Mouse (Mus musculus) limb, embryonic 15.5 days (tissue): ENCODE measurements around the gene Tarbp1. TPM values are rescaled to one million over a fixed set of nuclear protein-coding genes. Genes with fewer than 3 reads are reported as not detected.
"Not testable (repeated sequence)": the region's sequence is repeated elsewhere in the genome, so short reads cannot be mapped to it uniquely, and the experiment has no call there.

Experiments used
- ATAC-seq: fragments of 200-750 bp; cut with Nextera tagmentation; 2 replicates; pipeline ENCODE4 v1.8.0; 2017; ENCODE audit warnings: low read depth, moderate TSS enrichment; ENCODE audit not compliant: insufficient number of reproducible peaks, low FRiP score, low TSS enrichment
- H3K27ac ChIP-seq: fragments of 300-500 bp; sonication (generic); 2 replicates; pipeline ENCODE4 v1.5.1; 2015; ENCODE audit warnings: moderate library complexity, mild to moderate bottlenecking, inconsistent platforms
- H3K27me3 ChIP-seq: fragments of 300-500 bp; sonication (generic); 2 replicates; pipeline ENCODE4 v1.6.1; 2015; ENCODE audit warnings: inconsistent platforms
- H3K36me3 ChIP-seq: fragments of 300-500 bp; sonication (generic); 2 replicates; pipeline ENCODE4 v1.6.1; 2015; ENCODE audit warnings: inconsistent platforms
- H3K4me1 ChIP-seq: fragments of 300-500 bp; sonication (generic); 2 replicates; pipeline ENCODE4 v1.6.1; 2015; ENCODE audit warnings: inconsistent platforms
- H3K4me2 ChIP-seq: fragments of 300-500 bp; sonication (generic); 2 replicates; pipeline ENCODE4 v1.6.1; 2015; ENCODE audit warnings: mild to moderate bottlenecking, inconsistent platforms
- H3K4me3 ChIP-seq: fragments of 300-500 bp; sonication (generic); 2 replicates; pipeline ENCODE4 v1.5.1; 2015; ENCODE audit warnings: mild to moderate bottlenecking, inconsistent platforms
- H3K9ac ChIP-seq: fragments of 300-500 bp; sonication (generic); 2 replicates; pipeline ENCODE4 v1.6.1; 2015; ENCODE audit warnings: inconsistent platforms
- H3K9me3 ChIP-seq: fragments of 300-500 bp; sonication (generic); 2 replicates; pipeline ENCODE4 v1.6.1; 2016; ENCODE audit warnings: inconsistent platforms
- WGBS: fragments of 180-500 bp; shearing (Covaris S2); methylation state at CpG from one replicate; pipeline ENCODE4 v1.1.7; 2015; 5-methylcytosine and 5-hydroxymethylcytosine counted together
- polyA plus RNA-seq: library from polyadenylated mRNA; unstranded; fragments of >200 nt; fragmentation: Nextera tagmentation; extraction: Ambion mirVana; gene quantifications from 2 replicates; pipeline ENCODE4 v1.2.1, GENCODE M21; 2015

Tarbp1 gene
- polyA plus RNA-seq, 1 experiment from 2014 or later: 2.5 TPM

DNA sequence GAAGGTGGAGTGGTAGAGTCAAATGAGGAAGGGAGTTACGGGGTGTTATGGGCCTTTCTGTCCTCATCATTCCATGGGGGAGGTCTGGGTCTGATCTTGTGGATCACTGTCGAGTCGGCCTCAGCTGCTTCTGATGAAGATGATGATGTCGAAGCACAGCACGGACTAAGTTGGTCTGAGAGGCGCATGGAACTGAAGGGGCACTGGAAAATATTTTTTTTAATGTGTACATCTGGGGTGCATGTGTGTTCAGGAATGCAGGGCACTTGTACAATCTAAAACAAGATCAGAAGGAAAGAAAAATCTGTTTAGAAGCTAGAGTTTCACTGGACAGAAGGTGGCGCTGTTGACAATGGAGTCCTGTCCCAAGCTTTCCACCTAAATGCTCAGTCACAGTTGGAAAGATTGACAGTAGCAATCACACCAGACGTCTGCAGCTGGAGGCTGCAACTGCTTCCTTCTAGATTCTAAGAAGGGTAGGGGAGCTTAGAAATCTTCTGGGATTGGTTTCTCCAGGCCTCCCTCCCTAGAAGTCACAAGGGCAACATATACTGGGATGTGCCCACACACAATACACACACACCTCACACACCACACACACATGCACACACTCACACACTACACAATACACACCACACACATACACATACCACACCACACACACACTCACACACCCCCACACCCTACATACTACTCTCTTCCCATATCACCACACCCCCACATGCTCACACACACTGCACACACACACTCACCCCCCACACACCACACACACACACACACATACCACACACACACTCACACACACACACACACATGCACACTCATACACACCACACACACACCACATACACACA, 6.9 kb upstream of the Tarbp1 start:
- no peak overlapping the region for H3K4me2 ChIP-seq
- H3K4me3 ChIP-seq: no peak overlapping the region
- no peak overlapping the region for H3K9ac ChIP-seq
- H3K27me3 ChIP-seq: peaks cover 6% of the 10 kb centered on the region; the same call in 1 of the 2 replicates
- ATAC-seq: no peak
- H3K4me1 ChIP-seq: peaks cover 3% of the 10 kb centered on the region; the same call in 1 of the 2 replicates
- WGBS: 25% methylated on average over 8 of the region's 8 CpGs
- H3K9me3 ChIP-seq: no peaks in the 10 kb centered on the region
- H3K36me3 ChIP-seq: no peaks in the 10 kb centered on the region
- H3K27ac ChIP-seq: 0 out of 2 replicates have a peak overlapping the region, but pooled peaks have one; percentile 24

DNA sequence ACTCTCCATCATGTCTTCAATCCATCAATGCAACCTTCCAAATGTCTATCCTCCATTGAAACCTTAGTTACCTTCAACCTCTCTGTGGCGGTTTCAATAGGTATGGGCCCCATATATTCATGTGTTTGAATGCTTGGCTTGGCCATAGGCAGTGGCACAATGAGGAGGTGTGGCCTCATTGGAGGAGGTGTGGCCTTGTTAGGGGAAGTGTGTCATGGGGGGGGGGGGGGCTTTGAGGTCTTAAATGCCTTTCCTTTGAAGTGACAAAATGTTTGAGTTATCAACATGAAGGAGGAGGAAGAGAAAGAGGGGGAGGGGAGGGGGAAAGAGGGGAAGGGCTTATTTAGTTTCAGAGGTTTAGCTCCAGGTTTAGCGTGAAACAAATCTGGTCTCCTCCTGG, 5.5 kb upstream of the Tarbp1 start:
- WGBS: 73% methylated on average over 2 of the region's 2 CpGs

DNA sequence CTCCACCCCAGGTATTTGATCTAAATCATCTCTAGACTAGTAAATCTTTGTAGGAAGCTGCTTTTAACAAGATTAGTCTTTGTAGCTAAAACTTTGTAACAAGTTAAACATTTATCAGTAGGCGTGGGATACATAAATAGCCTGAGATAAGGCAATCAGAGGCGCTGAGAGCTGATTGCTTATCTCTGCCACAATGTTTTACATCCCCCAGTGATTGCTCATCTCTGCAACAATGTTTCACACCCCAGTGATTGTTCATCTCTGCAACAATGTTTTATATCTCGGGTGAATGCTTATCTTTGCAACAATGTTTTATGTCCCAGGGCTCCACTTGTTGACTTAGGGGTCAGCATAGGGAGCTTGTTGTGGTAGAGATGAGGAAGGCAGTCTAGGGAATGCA, 3.8 kb upstream of the Tarbp1 start:
- Histone ChIP-seq H3K27ac (no peak overlapping the region), H3K9ac (no peak overlapping the region), H3K4me1 (peaks cover 13% of the 10 kb centered on the region), H3K36me3 (no peaks in the 10 kb centered on the region), H3K4me3 (no peak overlapping the region), H3K4me2 (no peak overlapping the region), H3K27me3 (peaks cover 9% of the 10 kb centered on the region; the same call in 1 of the 2 replicates), H3K9me3 (no peaks in the 10 kb centered on the region)
- WGBS: 65% methylated on average over 3 of the region's 3 CpGs
- ATAC-seq: no peak

More for the DNA sequence above, 5.5 kb upstream of the Tarbp1 start:
- no peaks in the 10 kb centered on the region for H3K36me3 ChIP-seq
- no peak overlapping the region for H3K9ac ChIP-seq
- peaks cover 3% of the 10 kb centered on the region; the same call in 1 of the 2 replicates for H3K4me1 ChIP-seq
- H3K4me2 ChIP-seq: no peak overlapping the region
- H3K27ac ChIP-seq: no peak overlapping the region
- H3K9me3 ChIP-seq: no peaks in the 10 kb centered on the region
- H3K27me3 ChIP-seq: peaks cover 9% of the 10 kb centered on the region; the same call in 1 of the 2 replicates
- ATAC-seq: no peak
- no peak overlapping the region for H3K4me3 ChIP-seq

DNA sequence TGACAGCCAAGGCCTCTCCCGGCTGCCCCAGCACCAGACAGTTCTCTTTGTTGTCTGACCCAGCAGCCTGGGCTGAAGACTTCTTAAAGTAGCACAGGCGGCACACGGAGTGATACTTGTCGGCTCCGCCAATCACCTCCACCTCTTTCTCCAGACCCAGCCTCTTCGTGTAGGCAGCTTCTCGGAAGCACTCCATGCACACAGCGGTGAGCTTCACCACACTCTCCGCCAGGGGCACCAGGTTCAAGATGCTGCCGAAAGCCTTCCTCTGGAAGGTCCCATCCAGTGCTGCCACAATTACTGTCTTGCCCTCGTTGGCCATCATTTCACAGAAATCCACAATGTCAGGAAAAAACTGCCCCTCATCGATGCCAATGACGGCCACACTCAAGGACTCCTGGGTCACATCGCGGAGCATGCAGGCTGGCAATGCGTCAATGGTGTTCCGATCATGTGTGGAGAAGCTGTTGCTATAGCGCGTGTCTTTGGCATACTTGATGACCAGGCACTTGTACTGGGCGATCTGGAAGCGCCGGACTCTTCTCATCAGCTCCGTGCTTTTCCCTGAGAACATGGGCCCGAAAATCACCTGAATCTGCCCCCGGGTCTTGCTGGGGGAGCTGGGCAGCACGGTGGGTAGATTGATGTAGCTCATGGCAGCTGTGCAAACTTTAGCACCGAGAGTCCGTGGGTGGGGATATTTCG, 1.4 kb upstream of the Tarbp1 start:
- not testable (repeated sequence) for H3K9me3 ChIP-seq, H3K36me3 ChIP-seq, H3K9ac ChIP-seq, H3K4me2 ChIP-seq, H3K4me3 ChIP-seq, H3K27ac ChIP-seq, H3K27me3 ChIP-seq, ATAC-seq
- 53% methylated on average over 29 of the region's 29 CpGs for WGBS
- peaks cover 20% of the 10 kb centered on the region for H3K4me1 ChIP-seq

DNA sequence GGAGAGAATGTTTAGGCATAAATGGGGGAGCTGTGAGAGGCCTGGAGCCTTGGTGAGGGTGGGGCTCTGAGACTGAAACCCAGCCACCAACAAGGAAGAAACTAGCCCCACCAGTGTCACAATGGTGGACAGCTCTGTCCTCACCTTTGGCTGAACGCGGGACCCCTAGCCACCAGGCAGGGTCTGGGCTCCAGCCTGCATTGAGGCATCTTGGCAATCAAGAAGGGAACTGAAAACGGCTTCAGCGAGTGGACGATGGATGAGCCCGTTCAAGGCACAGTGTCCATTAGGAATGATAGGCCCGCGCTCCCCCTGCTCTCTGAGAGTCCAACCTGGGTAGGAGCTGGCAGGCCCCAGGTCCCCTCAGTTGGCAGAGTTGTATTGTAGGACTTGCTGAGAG, 873 bp upstream of the Tarbp1 start:
- H3K4me2 ChIP-seq, H3K36me3 ChIP-seq, H3K9ac ChIP-seq, H3K9me3 ChIP-seq, H3K27ac ChIP-seq, ATAC-seq, H3K4me3 ChIP-seq, H3K27me3 ChIP-seq: not testable (repeated sequence)
- peaks cover 20% of the 10 kb centered on the region for H3K4me1 ChIP-seq
- WGBS: 54% methylated on average over 8 of the region's 8 CpGs

DNA sequence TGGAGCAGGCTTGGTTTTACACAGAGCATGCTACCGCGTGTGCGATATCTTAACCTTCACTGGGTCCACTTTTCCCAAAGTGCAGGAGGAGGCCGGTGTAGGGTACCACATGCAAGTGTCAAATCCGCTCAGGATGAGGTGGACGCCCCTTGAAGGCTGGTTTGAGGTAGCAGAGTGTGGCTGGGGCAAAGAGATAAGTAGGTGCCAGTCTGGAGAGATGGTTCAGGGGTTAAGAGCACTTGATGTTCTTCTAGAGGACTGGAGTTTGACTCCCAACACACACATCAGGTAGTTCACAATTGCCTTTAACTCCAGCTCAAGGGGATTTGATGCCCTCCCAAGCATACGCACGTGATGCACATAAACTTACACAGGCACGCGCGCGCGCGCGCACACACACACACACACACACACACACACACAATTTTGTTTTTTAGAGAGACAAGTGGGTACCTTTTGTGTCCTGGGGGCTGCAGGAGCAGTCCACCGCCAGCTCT, 1.0 kb downstream of the Tarbp1 start:
- peak overlapping the region; percentile 79 for H3K9ac ChIP-seq
- peak overlapping the region; percentile 95 for H3K4me3 ChIP-seq
- 12% methylated on average over 16 of the region's 16 CpGs for WGBS
- peaks cover 9% of the 10 kb centered on the region; the same call in 1 of the 2 replicates for H3K27me3 ChIP-seq
- H3K36me3 ChIP-seq: peaks cover 17% of the 10 kb centered on the region
- no peak; the same call in 1 of the 2 replicates for ATAC-seq
- H3K27ac ChIP-seq: peak overlapping the region; percentile 91
- H3K4me1 ChIP-seq: peaks cover 20% of the 10 kb centered on the region
- H3K9me3 ChIP-seq: no peaks in the 10 kb centered on the region
- H3K4me2 ChIP-seq: peak overlapping the region; percentile 83

DNA sequence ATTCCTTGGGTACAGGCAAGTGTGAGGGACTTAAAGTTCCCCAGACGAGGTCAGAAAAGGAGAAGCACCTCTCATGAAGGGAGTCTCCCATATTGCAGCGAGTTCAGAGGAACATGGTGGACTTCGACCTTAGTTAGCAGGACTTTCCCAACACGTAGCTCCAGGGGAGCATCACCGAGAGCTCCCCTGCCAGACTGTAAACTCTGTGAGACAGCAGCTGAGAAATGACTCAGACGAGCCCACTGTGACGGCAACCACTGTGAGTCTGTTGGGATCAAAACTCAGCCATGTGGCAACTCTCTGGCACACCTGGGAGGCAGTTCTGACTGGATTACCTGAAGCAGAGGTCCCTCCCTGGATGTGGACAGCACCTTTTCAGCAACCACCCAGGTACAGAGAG, 10.8 kb downstream of the Tarbp1 start:
- Histone ChIP-seq H3K9ac (no peak overlapping the region), H3K4me2 (no peak overlapping the region), H3K36me3 (peaks cover 65% of the 10 kb centered on the region), H3K27me3 (no peaks in the 10 kb centered on the region), H3K4me1 (no peaks in the 10 kb centered on the region), H3K9me3 (no peaks in the 10 kb centered on the region), H3K27ac (no peak overlapping the region), H3K4me3 (no peak overlapping the region)
- ATAC-seq: no peak
- WGBS: 82% methylated on average over 7 of the region's 7 CpGs

DNA sequence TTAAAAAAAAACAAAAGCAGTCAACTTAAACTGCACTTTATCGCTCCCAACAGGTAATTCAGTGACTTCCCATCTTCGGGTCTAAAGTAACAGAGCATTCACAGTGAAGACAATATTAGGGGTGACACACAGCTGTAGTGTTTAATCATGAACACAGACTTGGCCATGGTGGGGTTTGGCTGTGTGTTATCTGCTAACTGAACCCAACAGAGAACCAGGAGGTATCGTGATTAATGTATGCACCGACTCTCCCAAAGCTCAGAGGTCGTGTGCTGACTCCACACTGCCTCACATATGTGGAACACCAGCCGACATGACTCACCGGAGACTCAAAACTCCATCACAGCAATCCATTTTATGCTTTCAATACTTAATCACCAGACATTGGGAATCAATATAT, 13.1 kb downstream of the Tarbp1 start:
- no peak overlapping the region for H3K4me3 ChIP-seq
- no peak overlapping the region for H3K27ac ChIP-seq
- H3K27me3 ChIP-seq: no peaks in the 10 kb centered on the region
- H3K9ac ChIP-seq: no peak overlapping the region
- H3K4me2 ChIP-seq: no peak overlapping the region
- H3K4me1 ChIP-seq: no peaks in the 10 kb centered on the region
- ATAC-seq: no peak
- 77% methylated on average over 7 of the region's 7 CpGs for WGBS
- peaks cover 61% of the 10 kb centered on the region for H3K36me3 ChIP-seq
- no peaks in the 10 kb centered on the region for H3K9me3 ChIP-seq

DNA sequence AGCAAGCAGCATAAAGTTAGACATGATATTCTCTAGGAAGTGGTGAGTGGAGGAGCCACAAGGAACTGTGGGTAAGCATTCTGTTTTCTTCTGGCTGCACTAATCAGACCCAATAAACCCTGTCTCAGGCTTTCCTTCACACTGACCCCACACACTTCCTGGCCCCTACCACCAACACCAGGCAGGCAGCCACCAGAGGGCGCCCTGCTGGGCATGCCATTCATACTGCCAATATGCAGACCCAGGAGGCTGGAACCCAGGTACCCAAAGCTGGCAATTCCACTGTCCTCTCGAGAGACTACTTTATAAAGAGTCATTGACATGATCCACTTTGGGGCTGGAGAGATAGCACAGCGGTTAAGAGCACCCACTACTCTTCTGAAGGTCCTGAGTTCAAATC, 14.6 kb downstream of the Tarbp1 start:
- peaks cover 66% of the 10 kb centered on the region for H3K36me3 ChIP-seq

DNA sequence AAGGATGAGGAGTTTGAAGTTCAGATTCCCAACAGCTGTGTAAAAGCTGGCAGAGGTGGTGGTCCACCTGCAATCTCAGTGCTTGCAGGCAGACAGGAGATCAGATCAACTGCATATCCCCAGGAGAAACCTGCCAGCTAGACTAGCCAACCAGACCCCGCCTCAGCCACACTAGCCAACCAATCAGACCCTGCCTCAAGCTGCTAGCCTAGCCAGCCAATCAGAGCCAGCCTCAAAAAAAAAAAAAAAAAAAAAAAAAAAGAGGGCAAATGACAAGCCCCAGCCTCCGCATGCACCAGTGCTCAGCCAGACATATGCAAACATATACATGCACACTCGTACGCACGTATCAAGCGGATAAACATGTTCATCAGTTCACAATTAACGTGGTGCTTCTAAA, 19.5 kb downstream of the Tarbp1 start:
- Histone ChIP-seq H3K4me3 (no peak overlapping the region), H3K36me3 (peaks cover 82% of the 10 kb centered on the region), H3K4me2 (no peak overlapping the region), H3K27ac (no peak overlapping the region), H3K27me3 (no peaks in the 10 kb centered on the region), H3K9me3 (no peaks in the 10 kb centered on the region), H3K9ac (no peak overlapping the region), H3K4me1 (no peaks in the 10 kb centered on the region)
- WGBS: 83% methylated on average over 7 of the region's 7 CpGs
- no peak for ATAC-seq

More for the DNA sequence above, 14.6 kb downstream of the Tarbp1 start:
- Histone ChIP-seq H3K27me3 (no peaks in the 10 kb centered on the region), H3K9ac (no peak overlapping the region), H3K4me2 (no peak overlapping the region), H3K4me3 (no peak overlapping the region), H3K27ac (no peak overlapping the region), H3K9me3 (no peaks in the 10 kb centered on the region), H3K4me1 (no peaks in the 10 kb centered on the region)
- ATAC-seq: no peak
- 58% methylated on average over 3 of the region's 3 CpGs for WGBS

DNA sequence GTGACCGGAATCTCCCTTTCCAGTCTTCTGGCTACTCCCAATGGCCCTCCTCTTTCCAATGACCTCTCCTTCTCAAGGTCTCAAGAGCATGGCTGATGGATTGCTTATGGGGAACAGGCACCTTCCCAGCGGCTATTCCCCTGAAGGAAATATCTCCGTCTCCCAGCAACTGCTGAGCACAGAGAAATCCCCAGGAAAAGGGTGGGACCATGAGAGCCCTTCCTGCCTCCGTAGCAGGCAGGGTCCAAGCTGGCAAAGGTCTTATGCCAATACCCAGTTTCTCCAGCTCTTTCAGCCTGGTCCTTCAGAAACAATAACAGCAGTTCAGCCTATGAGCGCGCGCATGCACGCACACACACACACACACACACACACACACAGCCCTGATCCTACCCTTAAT, 23.7 kb downstream of the Tarbp1 start:
- Histone ChIP-seq H3K27me3 (no peaks in the 10 kb centered on the region), H3K9ac (no peak overlapping the region), H3K9me3 (no peaks in the 10 kb centered on the region), H3K4me1 (no peaks in the 10 kb centered on the region), H3K27ac (no peak overlapping the region), H3K36me3 (peaks cover 88% of the 10 kb centered on the region), H3K4me3 (no peak overlapping the region), H3K4me2 (no peak overlapping the region)
- ATAC-seq: no peak
- 94% methylated on average over 8 of the region's 8 CpGs for WGBS

DNA sequence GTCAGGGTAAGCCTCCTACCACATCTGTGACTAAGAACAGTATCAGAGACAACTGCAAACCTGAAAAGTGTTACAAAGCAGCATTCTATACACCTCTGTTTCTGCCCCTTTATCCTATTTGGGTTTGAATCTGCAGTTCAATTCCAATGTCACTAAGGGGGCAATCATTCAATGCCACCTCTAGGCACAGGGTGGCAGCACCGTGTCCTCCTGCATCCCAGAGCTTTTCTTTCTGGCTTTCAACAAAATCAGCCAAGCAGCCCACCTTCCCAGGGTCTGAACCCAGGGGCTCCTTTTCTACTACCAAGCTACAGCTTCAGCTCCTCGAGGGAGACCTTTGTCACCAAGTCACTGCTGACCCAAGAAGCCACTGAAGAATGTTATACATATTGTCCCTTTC, 35.9 kb downstream of the Tarbp1 start:
- no peaks in the 10 kb centered on the region for H3K4me1 ChIP-seq
- no peak overlapping the region for H3K9ac ChIP-seq
- H3K9me3 ChIP-seq: no peaks in the 10 kb centered on the region
- peaks cover 70% of the 10 kb centered on the region for H3K36me3 ChIP-seq
- no peak overlapping the region for H3K27ac ChIP-seq
- H3K4me2 ChIP-seq: no peak overlapping the region
- H3K4me3 ChIP-seq: no peak overlapping the region
- H3K27me3 ChIP-seq: no peaks in the 10 kb centered on the region
- 66% methylated on average over 2 of the region's 2 CpGs for WGBS
- no peak for ATAC-seq
